Mouse (Mus musculus): ENCODE measurements at regions not wholly inside any gene's neighbourhood (a gene's known extent, or its start where the extent isn't known, plus 50 kb on each side); places are given as distances from the start of the nearest gene placed in this dataset.

DNA sequence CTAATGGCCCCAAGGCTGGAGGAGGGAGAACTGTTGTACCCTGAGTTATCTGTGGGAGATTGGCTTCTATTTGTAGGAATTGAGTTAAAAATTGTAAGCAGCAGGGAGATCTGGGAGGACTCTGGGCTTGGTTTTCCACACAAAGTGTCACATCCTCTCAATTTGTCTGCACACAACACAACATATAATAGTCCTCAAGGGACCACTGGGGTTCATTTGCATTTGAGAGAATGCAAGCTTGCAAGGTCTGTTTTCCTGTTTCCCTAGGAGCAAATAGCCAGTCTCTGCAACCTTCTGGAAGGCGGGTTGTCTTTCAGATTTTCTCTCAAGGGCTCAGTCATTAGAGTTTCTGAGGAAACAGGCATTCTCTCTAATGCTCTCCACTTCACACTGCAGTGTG is 79.8 kb upstream of the Pld5 start:
- no peak for ATAC-seq (ENCODE audit: low read depth)
- H3K4me1 ChIP-seq (replicated peaks; ENCODE audit: control insufficient read depth, insufficient read depth, low read length) = no peaks in the 10 kb centered on the region
- H3K4me3 ChIP-seq (ENCODE audit: low read length) = no peak overlapping the region
- no peak overlapping the region for H3K9ac ChIP-seq (ENCODE audit: low read length)
- 47% methylated on average over 1 of the region's 1 CpGs for WGBS
- H3K36me3 ChIP-seq (ENCODE audit: control insufficient read depth, insufficient read depth, low read length) = no peaks in the 10 kb centered on the region
- no peak overlapping the region for H3K4me2 ChIP-seq (ENCODE audit: low read depth, low read length)
- H3K27me3 ChIP-seq (ENCODE audit: control insufficient read depth, insufficient read depth, low read depth, low read length) = no peaks in the 10 kb centered on the region
- no peak overlapping the region for H3K27ac ChIP-seq (ENCODE audit: low read length)
- H3K9me3 ChIP-seq (ENCODE audit: control insufficient read depth, low read length) = no peaks in the 10 kb centered on the region

DNA sequence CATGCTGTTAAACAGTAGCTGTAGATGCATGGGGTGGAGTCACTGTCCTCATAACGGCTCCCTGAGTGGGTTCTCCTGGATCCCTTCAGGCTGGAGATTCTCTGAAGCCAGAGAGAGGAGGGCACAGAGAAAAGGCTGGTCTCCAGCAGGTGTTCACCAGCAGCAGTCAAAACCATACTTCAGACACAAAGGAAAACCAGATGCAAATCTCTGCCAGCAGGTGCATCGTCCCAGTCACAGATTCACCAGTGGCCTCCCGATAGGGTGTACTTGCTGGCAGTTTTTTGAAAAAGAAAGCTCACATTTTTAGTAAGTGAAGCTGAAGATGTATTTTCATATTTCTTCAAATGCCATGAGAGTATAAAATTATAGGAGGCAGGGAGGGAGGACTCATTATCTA is 77.6 kb upstream of the Pld5 start:
- ATAC-seq (ENCODE audit: low read depth) = no peak
- H3K4me3 ChIP-seq (ENCODE audit: low read length) = no peak overlapping the region
- H3K9me3 ChIP-seq (ENCODE audit: control insufficient read depth, low read length) = no peaks in the 10 kb centered on the region
- no peaks in the 10 kb centered on the region for H3K4me1 ChIP-seq (replicated peaks; ENCODE audit: control insufficient read depth, insufficient read depth, low read length)
- H3K4me2 ChIP-seq (ENCODE audit: low read depth, low read length) = no peak overlapping the region
- H3K27ac ChIP-seq (ENCODE audit: low read length) = no peak overlapping the region
- no peak overlapping the region for H3K9ac ChIP-seq (ENCODE audit: low read length)
- WGBS = 72% methylated on average over 3 of the region's 3 CpGs
- H3K36me3 ChIP-seq (ENCODE audit: control insufficient read depth, insufficient read depth, low read length) = no peaks in the 10 kb centered on the region
- H3K27me3 ChIP-seq (ENCODE audit: control insufficient read depth, insufficient read depth, low read depth, low read length) = no peaks in the 10 kb centered on the region

DNA sequence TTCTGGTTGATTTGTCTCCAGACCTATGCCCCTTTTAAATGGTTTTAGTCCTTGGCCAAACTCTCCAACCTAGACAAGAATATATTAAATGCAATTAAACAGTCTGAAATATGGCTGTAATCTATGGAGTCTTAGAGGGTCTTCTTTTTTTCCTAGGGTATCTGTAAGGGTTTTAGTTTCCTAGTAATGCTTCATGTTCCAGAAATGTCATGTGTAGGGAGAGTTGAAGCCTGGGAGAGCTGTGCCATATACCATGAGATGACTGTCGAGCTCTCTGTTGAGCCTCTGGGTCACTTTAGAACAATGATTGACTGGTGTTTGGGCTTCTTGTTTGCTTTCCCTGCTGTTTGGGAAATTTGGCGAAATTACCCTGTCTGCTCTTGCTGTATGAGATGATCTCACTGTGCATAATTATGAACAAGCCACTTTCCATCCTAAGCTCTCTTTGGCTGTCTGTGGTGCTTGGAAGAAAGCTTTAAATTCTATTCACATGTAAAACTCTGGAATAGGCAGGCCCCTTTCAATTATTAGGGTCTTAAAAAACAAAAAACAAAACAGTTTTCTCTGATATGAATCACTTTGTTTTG is 74.9 kb upstream of the Pld5 start:
- no peak for ATAC-seq (ENCODE audit: low read depth)
- no peak overlapping the region for H3K4me2 ChIP-seq (ENCODE audit: low read depth, low read length)
- H3K36me3 ChIP-seq (ENCODE audit: control insufficient read depth, insufficient read depth, low read length) = no peaks in the 10 kb centered on the region
- H3K27me3 ChIP-seq (ENCODE audit: control insufficient read depth, insufficient read depth, low read depth, low read length) = no peaks in the 10 kb centered on the region
- no peak overlapping the region for H3K4me3 ChIP-seq (ENCODE audit: low read length)
- no peaks in the 10 kb centered on the region for H3K9me3 ChIP-seq (ENCODE audit: control insufficient read depth, low read length)
- 25% methylated on average over 2 of the region's 2 CpGs for WGBS
- H3K9ac ChIP-seq (ENCODE audit: low read length) = no peak overlapping the region
- H3K4me1 ChIP-seq (replicated peaks; ENCODE audit: control insufficient read depth, insufficient read depth, low read length) = no peaks in the 10 kb centered on the region
- no peak overlapping the region for H3K27ac ChIP-seq (ENCODE audit: low read length)

DNA sequence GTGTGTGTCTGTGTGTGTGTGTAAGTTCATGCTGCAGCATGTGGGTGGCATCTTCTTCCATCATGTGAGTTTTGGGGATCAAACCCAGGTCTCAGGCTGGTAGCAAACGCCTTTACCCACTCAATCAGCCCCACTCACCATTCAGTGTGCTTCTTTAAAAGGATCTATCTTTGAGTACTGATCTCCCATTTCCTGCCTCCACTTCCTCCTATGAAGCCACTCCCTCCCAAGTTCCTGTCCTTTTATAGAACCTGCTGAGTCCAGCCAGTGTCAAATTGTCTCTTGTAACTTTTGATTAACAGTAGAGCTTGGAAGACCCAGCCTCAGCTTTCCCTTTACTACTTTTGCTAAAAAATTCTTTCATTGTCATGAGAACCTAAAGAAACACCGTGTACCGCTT is 73.0 kb upstream of the Pld5 start:
- 69% methylated on average over 3 of the region's 3 CpGs for WGBS
- H3K27me3 ChIP-seq (ENCODE audit: control insufficient read depth, insufficient read depth, low read depth, low read length) = no peaks in the 10 kb centered on the region

DNA sequence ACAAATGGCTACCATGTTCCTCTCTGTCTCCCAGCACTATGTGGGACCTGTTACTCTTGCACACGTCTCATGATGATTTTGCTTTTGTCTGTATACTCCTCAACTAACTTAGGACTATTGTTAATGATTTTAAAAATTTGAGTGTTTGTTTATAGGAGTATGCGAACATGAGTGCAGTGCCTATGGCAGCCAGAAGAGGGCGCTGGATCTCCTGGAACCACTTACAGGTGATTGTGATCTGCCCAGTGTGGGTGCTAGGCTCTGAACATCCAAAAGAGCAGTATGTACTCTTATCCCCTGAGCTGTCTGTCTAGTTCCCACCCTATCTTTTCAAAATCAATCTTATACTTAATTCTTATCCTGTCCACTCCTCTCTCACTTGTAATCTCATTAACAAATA is 56.2 kb upstream of the Pld5 start:
- Histone ChIP-seq H3K27me3 (ENCODE audit: control insufficient read depth, insufficient read depth, low read depth, low read length) (no peaks in the 10 kb centered on the region), H3K4me3 (ENCODE audit: low read length) (no peak overlapping the region), H3K9ac (ENCODE audit: low read length) (no peak overlapping the region), H3K36me3 (ENCODE audit: control insufficient read depth, insufficient read depth, low read length) (no peaks in the 10 kb centered on the region), H3K27ac (ENCODE audit: low read length) (no peak overlapping the region), H3K9me3 (ENCODE audit: control insufficient read depth, low read length) (no peaks in the 10 kb centered on the region), H3K4me1 (replicated peaks; ENCODE audit: control insufficient read depth, insufficient read depth, low read length) (no peaks in the 10 kb centered on the region), H3K4me2 (ENCODE audit: low read depth, low read length) (no peak overlapping the region)
- 58% methylated on average over 3 of the region's 3 CpGs for WGBS
- no peak for ATAC-seq (ENCODE audit: low read depth)

More for the DNA sequence above, 73.0 kb upstream of the Pld5 start:
- no peak for ATAC-seq (ENCODE audit: low read depth)
- Histone ChIP-seq H3K9ac (ENCODE audit: low read length) (no peak overlapping the region), H3K36me3 (ENCODE audit: control insufficient read depth, insufficient read depth, low read length) (no peaks in the 10 kb centered on the region), H3K4me2 (ENCODE audit: low read depth, low read length) (no peak overlapping the region), H3K4me1 (replicated peaks; ENCODE audit: control insufficient read depth, insufficient read depth, low read length) (no peaks in the 10 kb centered on the region), H3K27ac (ENCODE audit: low read length) (no peak overlapping the region), H3K4me3 (ENCODE audit: low read length) (no peak overlapping the region), H3K9me3 (ENCODE audit: control insufficient read depth, low read length) (no peaks in the 10 kb centered on the region)

Data from lung, embryonic 16.5 days (tissue).